Mouse (Mus musculus) adrenal gland, adult 8-10 months (tissue): ENCODE data around the gene Cnnm1. TPM values are rescaled to one million over a fixed set of nuclear protein-coding genes. Genes with fewer than 3 reads are reported as not detected.

Experiments
- DNase-seq: peaks from one replicate; pipeline ENCODE4 v3.0.0; 2022
- total RNA-seq, 4 experiments: library from RNA; stranded (reverse); gene quantifications; 2 replicates each; pipeline ENCODE4 v1.2.4; 2022

The Cnnm1 gene
- under 1 TPM; 0.45 to 0.65 (median 0.60) TPM for total RNA-seq

DNA sequence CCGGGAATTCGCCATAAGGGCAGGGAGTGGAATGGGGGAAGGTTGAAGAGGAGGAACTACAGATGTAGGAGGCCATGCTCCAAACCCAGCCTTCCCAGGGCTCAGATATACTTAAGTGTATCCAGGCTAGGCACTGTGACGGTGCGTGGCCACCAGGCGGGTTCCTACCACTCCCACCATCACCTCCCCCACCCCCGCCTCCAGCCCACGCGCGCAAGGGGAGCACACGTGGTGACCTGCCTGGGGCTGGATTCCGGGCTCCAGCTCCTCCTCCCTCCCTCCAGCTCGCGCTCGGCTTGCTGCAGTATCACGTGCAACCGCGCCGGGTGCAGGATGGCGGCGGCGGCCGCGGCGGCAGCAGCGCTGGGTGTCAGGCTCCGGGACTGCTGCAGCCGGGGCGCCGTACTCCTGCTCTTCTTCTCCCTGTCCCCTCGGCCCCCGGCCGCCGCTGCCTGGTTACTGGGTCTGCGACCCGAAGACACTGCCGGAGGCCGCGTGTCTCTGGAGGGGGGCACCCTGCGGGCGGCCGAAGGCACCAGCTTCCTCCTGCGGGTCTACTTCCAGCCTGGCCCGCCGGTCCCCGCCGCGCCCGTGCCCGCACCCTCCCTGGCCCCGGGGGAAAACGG is at the start of gene Cnnm1:
Gene Cnnm1 (plus strand): TSS at position 325 of the 626 bp plus-strand sequence.
- DNase-seq: peak; percentile 10

DNA sequence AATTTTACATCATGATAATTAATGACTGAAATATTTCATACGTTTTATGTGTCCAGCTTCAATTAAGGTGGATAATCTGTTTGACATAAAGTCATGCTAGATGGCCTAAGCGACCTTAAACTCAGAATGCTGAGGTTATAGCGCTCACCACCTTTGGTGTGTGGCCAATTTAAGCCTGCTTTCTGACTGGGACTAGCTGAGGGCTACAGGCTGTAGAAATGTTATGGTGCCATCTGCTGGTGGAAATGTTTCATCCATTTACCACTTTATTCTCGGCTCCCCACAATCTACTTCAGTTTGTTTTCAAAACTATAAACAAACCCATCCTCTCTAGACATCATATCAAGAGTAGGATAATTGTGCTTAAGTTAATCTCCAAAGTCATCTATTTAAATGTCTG is 43.9 kb upstream of the Cnnm1 start:
- no peak for DNase-seq

DNA sequence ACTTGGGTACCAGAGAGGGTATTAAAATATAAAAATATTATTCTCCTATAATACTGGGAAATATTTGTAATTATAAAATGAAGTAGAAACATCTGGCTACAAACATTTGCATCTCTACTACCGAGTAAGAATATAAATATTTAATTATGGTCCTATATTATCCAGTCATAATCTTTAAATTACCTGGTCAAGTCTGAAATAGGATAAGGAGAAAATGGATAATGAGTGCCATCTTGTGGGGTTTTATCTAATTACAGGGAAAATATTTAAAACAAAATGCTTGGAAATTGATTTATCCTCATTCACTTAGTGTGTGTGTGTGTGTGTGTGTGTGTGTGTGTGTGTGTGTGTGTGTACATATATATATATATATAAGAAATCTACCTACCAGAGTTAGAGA is 33.1 kb upstream of the Cnnm1 start:
- no peak for DNase-seq

DNA sequence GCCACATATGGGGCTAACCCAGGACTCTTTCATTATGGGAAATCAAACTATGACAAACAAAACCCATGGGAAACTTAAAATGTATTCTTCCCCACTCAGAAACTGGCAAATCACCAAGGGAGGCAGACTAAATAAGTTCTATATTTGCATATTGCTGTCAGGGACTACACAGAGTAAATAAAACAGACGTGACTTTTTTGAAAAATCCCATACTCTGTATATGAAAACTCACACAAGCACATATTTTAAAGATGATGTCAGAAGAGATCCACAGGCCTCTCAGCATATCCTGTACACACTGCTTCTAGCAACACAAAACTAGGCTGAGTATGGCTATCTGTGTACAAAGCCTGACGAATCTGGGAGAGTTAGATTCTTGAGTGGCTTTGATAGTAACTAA is 24.7 kb upstream of the Cnnm1 start:
- DNase-seq: no peak

DNA sequence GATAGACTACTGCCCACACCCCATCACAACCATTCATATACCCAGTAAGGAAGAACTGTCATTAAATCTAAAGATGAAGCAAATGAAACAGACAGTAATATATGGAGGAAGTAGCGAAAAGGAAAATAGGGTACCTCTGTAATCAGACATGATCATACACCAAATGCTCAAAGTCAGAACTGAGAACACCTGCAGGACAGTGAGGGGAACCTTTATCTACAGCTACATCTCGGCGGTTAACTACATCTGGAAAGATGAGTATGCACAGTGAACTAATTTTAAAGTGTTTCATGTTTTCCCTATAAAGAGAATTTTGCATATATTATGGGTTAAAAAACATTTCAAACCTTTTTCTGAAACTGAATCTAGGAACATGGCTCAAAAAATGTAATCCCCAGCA is 19.7 kb upstream of the Cnnm1 start:
- no peak for DNase-seq

DNA sequence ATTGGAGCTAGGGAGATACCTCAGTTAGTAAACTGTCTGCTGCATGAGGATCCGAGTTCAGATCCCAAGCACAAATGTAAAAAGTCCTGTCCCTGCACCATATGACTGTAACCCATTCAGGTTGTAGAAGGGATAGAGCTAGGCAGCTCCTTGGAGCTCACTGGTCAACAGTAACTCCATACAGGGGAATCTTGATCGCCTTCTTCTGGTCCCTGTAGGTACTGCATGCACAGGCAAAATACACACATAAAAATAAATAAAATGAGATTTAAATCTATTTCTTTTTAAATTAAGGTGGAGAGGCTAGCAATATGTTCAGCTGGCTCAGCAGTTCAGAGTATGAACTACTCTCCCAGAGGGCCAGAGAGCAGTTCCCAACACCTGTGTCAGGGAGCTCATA is 16.2 kb upstream of the Cnnm1 start:
- no peak for DNase-seq

DNA sequence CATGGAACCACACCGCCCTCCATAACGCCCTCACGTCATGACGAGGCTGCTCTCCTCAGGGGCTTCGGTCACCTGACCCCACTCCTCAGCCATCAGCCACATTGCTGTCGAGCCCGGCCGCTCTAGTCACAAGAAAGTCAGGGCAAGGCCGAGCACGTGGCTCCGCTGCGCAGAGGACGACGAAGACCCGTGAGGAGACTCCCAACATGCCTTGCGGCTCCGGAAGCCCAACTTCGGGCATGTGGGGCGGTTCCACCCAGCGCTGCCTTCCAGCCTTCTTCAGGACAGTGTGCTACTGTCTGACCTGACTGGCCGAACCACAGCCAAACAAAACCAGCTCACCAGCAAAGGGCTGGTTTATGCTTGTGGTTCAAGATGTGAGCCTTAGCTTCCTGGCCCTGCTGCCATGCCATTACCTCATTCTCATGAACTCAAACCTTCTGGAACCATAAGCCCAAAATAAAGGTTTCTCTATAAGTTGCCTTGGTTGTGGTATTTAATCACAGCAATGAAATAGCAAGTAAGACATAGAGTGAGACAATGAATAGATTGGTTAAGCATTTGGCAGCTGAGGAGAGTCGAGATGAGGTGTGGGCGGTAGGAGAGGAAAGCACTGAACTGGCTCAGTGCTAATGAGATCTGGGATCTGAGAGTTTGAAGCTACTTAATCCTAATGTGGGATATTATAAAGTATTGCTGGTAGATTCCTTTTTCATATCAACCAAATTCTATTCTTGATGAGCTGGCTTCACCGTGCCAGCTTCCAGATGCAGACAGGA is 12.6 kb upstream of the Cnnm1 start:
- DNase-seq: no peak

DNA sequence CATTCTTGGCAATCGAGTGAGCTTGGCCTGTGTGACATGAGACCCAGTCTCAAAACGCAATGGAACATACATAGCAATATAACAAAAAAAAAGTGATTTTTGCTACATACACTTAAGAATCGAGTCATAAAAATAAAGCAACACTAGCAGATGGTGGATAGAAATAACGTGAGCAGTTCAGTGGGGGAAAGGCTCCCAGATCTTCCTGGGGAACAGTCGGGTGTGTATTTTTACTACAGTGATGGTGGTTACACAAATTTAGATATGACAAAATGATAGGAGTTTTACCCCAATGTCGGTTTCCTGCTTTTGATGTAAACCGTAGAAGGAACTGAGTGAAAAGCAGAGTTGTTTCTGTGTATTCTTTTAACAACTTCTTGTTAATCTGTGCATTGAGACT is 990 bp upstream of the Cnnm1 start:
- DNase-seq: no peak

DNA sequence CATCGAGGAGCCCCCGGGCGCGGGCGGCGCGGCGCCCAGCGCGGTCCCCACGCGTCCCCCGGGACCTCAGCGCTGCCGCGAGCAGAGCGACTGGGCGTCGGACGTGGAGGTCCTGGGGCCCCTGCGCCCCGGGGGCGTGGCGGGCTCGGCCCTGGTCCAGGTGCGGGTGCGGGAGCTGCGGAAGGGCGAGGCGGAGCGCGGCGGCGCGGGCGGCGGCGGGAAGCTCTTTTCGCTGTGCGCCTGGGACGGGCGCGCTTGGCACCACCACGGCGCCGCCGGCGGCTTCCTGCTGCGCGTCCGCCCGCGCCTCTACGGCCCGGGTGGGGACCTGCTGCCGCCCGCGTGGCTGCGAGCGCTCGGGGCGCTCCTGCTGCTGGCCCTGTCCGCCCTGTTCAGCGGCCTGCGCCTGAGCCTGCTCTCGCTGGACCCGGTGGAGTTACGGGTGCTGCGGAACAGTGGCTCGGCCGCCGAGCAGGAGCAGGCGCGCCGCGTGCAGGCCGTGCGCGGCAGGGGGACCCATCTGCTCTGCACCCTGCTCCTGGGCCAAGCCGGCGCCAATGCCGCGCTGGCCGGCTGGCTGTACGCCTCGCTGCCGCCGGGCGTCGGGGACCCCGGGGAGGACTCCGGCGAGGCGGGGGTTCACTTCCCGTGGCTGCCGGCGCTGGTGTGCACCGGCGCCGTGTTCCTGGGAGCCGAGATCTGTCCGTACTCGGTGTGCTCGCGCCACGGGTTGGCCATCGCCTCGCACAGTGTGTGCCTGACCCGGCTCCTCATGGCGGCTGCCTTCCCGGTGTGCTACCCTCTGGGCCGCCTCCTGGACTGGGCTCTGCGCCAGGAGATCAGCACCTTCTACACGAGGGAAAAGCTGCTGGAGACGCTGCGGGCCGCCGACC is 778 bp downstream of the Cnnm1 start:
- DNase-seq: no peak

DNA sequence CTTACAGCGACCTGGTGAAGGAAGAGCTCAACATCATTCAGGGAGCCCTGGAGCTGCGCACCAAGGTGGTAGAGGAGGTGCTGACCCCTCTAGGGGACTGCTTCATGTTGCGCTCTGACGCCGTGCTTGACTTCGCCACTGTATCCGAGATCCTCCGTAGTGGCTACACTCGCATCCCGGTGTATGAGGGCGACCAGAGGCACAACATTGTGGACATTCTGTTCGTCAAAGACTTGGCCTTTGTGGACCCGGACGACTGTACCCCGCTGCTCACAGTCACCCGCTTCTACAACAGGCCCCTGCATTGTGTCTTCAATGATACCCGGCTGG is 1.4 kb downstream of the Cnnm1 start:
- no peak for DNase-seq

DNA sequence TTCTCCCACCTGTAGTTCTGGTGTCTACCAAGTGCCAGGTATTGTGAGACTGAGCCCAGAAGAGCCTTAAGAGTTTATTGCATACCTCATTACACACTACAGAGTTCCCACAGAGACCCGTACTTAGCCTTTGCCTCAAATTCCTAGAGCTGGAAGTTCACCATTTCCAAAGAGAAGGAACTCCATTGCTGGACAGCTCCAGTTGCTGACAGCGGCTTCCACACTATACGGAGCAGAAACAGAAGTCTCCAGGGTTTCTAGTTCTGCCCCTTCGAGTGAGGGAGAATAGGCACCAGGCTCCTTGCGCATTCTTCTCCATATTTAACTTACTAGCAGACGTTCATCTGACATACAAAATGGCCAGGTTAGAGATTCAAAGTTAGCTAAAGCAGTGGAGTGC is 2.0 kb downstream of the Cnnm1 start:
- no peak for DNase-seq

DNA sequence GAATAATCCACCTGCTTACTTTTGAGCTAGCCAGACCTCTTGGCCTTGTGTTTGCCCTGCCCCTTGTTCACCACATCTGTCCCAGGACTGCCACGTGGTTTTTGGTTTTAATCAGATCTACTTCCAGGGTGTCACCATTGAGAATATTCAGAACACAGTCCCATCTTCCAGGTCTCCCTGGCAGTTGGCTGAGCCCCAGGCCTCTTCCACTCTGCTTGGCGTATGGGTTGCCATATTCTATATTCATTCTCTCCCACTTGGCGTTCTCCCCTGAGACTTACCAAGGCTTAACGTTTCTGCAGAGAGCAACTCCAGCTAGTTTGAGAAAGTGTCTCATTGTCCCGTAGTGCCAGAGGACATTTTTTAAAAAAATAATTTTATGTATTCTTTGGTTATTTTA is 2.7 kb downstream of the Cnnm1 start:
- DNase-seq: no peak

DNA sequence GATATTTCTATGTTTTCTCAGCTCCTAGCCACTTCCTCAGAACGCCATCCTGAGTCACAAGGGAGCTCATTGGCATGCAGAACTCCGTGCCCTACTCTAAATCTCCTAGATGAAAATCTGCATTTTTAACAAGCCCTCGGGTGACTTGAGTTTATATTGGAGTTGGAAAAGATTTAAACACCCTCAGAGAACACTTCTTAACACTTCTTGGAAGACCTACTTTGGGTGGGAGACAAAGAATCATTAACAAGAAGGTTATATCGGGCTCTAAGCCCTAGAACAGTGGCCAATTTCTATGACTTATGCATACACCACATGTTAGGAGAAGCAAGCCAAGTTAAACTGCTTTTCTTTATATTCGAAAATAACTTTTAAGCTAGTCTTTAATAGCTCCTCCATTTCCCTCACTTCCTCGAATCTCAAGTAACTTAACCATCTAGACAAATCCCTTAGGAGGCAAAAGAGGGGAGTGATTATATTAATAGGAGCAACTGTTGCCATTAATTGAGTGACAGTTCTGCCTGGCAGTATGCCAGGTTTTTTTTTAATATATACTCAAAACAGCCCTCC is 4.5 kb downstream of the Cnnm1 start:
- no peak for DNase-seq

DNA sequence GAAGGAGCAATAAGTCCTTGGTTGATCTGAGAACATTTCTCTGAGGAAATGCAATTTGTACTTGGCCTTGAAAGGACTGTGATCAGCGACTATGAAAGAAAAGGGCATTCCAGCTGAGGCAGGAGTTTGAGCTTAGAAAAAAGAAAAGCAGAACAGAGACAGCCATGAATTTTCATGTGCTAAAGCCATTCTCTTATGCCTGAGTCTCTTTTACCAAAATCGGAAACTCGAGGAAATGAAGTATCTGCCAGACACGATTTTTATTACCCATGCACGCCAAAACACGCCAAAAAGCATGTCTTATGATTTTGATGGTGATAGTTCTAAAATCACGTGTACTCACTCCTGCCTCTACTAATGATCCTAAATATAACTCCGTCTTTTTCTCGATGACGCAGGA is 11.3 kb downstream of the Cnnm1 start:
- DNase-seq: no peak

DNA sequence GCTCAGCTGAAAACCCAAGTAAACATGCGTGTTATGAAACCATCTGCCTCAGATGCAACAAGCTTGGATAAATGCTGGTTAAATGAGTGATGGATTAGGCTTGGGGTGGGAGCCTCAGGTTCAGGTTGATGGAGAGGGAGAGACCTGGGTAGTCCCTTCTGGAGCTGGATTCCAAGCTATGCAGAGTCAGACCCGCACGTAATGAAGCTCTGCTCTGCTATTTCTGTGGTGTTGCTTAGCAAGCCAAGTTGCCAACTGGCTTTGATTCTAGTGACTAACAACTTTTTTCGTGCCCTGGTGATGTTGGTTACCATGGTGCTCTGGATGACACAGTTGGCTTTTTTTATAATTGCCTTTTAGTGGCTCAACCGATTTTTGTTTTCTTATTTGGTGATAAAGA is 11.9 kb downstream of the Cnnm1 start:
- no peak for DNase-seq

DNA sequence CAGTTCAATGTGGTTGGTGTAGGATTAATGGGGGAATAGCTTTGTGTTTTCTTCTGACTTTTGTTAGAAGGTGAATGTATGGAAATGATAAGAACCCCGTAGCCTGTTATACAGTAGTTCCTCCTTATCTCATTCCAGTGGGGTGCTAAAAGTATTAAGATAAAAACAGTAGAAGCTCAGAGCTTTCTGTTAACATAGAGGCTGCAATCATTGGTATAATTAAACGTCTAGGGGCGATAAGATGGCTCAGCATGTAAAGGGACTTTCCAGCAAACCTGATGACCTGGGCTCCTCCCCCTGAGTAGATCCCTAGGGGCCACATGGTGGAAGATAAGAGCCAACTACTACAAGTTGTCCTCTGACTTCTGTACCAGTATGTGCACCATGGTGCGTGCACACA is 12.8 kb downstream of the Cnnm1 start:
- DNase-seq: no peak

DNA sequence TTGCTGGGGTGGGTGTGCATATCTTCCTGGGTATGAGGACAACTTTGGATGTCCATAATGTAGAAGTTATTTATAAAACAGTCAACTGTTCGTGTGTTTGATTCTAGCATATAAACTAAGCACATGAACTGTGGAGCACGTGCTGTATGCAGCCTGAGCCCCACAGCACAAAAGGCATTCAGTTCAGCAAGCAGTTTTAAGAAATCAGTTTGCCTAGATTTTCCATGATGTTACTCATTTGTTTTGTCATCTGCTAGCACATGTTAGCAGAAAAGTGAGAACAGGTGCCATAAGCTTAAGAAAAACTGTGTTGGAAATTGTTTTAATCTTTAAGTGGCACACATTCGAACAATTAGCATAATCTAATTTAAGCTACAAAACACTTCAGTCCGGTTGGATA is 19.7 kb downstream of the Cnnm1 start:
- no peak for DNase-seq

DNA sequence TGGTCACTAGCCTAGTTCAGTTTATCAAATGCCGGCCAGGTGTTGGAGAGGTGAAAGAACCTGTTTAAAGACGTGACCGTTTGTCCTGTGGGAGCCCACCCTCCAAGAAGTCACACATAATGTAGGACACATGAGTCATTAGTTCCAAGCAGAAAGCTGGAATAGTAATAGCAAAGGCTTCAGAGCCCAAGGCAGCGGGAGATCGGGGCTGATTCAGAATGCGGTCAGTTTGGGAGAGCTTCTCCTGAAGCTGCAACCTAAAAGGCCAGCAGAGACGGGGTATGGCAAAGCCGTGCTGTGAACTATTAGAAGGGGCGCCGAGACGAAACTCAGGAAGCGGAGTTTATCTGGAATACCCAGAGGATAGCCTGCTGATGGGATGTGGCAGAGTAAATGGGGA is 20.2 kb downstream of the Cnnm1 start:
- DNase-seq: no peak

DNA sequence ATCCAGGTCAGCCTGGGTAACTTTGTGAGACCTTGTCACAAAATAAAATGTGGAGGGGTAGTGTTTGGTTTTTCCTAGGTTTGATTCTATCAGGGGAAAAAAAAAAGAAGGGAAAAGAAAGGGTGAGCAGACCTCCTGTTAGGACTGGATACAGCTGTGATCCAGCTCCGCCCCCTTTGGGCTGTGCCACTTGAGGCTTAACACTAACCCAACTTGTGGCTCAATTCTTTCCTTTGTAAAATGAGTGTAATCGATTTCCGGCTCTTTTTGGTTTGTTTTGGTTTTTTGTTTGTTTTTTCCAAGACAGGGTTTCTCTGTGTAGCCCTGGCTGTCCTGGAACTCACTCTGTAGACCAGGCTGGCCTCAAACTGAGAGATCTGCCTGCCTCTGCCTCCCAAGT is 21.9 kb downstream of the Cnnm1 start:
- DNase-seq: no peak

DNA sequence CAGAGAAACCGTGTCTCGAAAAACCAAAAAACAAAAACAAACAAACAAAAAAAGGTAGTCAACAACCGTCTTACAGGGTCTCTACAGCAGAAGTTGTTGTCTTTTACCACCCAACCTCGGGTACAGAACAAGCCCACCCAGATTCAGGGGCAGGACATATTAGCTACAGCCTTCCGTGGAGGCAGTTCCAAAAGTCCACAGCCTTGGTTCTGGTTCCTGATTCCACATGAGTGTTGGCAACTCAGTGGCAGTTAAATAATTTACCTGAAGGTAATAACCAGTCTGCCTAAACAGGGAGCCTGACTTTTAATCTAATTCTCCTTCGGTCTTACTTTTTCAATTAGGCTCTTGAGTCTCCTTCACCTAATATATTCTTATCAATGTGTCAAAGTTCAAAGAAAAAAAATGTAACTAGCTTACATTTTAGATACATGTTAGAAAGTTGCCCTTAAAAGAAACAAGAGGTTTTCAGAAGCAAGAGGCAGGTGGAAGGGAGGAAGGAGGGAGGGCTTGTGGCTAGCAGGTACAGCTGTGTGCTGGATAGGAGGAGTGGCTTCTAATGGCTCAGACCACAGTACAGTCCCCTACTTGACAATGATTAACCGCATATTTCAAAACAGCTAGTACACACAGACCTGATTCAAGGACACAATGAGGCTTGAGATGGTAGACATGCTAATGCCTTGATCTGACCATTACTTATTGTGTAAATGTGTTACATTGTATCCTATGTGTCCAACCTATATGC is 23.5 kb downstream of the Cnnm1 start:
- DNase-seq: no peak

DNA sequence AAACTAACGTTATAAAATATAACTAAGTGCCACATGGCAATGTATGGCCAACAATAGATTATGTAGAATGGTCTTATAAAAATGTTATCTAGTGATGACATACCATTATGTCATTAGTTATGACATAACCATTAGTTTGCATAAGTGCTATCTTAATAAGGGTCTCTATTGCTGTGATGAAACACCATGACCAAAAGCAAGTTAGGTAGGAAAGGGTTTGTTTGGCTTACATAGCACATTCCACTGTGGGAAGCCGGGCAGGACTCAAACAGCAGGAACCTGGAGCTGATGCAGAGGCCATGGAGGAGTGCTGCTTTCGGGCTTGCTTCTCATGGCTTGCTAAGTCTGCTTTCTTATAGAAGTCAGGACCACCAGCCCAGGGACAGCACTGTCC is 24.1 kb downstream of the Cnnm1 start:
- DNase-seq: no peak

DNA sequence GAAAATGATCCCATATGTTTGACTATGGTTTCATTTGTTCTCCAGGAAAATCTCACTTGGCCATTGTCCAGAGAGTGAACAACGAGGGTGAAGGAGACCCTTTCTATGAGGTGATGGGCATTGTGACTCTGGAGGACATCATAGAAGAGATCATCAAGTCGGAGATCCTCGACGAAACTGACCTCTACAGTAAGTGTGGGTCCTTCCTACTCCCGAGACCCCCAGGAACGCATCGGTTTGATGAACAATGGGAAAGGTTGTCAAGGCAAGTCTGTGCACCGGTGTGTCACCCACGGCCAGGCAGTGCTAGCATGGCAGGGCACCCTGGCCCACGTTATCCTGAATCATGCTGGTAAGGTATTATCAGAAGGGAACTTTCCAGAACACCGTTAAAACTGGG is 24.8 kb downstream of the Cnnm1 start:
- no peak for DNase-seq
